Mouse (Mus musculus): ENCODE measurements around the gene 3830406C13Rik.

DNA sequence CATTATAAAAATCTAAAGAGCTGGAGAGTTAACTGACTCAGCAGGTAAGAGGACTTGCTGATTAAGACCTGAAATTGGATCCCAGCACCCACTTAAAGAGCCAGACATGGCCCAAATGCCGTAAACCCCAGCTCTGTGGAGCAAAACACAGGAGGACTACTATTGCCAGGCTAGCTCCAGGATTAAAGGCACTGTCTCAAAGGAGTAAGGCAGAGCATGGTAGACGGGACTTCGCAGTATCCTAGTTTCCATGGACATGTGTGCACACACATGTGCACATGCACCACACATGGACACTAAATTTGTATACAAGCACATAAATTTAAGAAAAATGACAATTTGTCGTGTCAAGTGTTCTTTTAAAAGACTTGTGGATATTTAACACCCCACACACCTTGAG is 16.3 kb downstream of the 3830406C13Rik start:
- TF ChIP-seq CTCF (conservative IDR thresholded peaks at IDR 0.05; ENCODE audit: insufficient read depth, insufficient read length, low read depth, low read length) (no peak), POLR2A (IDR thresholded peaks at IDR 0.05; ENCODE audit: low read depth, low read length) (no peak)

Data from kidney, adult 2 months (tissue).